Mouse (Mus musculus) midbrain, embryonic 16.5 days (tissue): ENCODE data around the gene Ccdc86. TPM values are rescaled to one million over a fixed set of nuclear protein-coding genes. Genes with fewer than 3 reads are reported as not detected.

Source experiments
- ATAC-seq: fragments of 200-750 bp; cut with Nextera tagmentation; 2 replicates; pipeline ENCODE4 v1.8.0; 2017; ENCODE audit warnings: moderate TSS enrichment
- H3K27ac ChIP-seq: fragments of 300-500 bp; sonication (generic); 2 replicates; pipeline ENCODE4 v1.5.1; 2014; ENCODE audit warnings: mild to moderate bottlenecking, low read length, mixed read lengths
- H3K27me3 ChIP-seq: fragments of 300-500 bp; sonication (generic); 2 replicates; pipeline ENCODE4 v1.6.1; 2014; ENCODE audit warnings: low read depth, low read length, mixed read lengths; ENCODE audit not compliant: control insufficient read depth, insufficient read depth
- H3K36me3 ChIP-seq: fragments of 300-500 bp; sonication (generic); 2 replicates; pipeline ENCODE4 v1.6.1; 2014; ENCODE audit warnings: mild to moderate bottlenecking, low read length, moderate library complexity, mixed read lengths; ENCODE audit not compliant: control insufficient read depth, insufficient read depth
- H3K4me1 ChIP-seq: fragments of 300-500 bp; sonication (generic); 2 replicates; pipeline ENCODE4 v1.6.1; 2014; ENCODE audit warnings: mild to moderate bottlenecking, low read length, mixed read lengths; ENCODE audit not compliant: control insufficient read depth, insufficient read depth
- H3K4me2 ChIP-seq: fragments of 300-500 bp; sonication (generic); 2 replicates; pipeline ENCODE4 v1.6.1; 2014; ENCODE audit warnings: mild to moderate bottlenecking, low read length, mixed read lengths
- H3K4me3 ChIP-seq: fragments of 300-500 bp; sonication (generic); 2 replicates; pipeline ENCODE4 v1.5.1; 2014; ENCODE audit warnings: low read depth, mild to moderate bottlenecking, low read length, moderate library complexity, mixed read lengths
- H3K9ac ChIP-seq: fragments of 300-500 bp; sonication (generic); 2 replicates; pipeline ENCODE4 v1.6.1; 2014; ENCODE audit warnings: low read depth, low read length, mixed read lengths
- H3K9me3 ChIP-seq: fragments of 300-500 bp; sonication (generic); replicated peaks from 2 replicates; pipeline ENCODE4 v1.6.1; 2014; ENCODE audit warnings: mild to moderate bottlenecking, low read length, mixed read lengths; ENCODE audit not compliant: control insufficient read depth, poor library complexity, severe bottlenecking
- WGBS: fragments of 180-500 bp; shearing (Covaris S2); extraction: QIAGEN DNeasy Blood & Tissue Kit; methylation state at CpG from one replicate; pipeline ENCODE4 v1.1.7; 2014; 5-methylcytosine and 5-hydroxymethylcytosine counted together
- polyA plus RNA-seq: library from polyadenylated mRNA; unstranded; fragments of >200 nt; fragmentation: Nextera tagmentation; extraction: Ambion mirVana; gene quantifications from 2 replicates; pipeline ENCODE4 v1.2.1, GENCODE M21; 2015

Ccdc86 gene
- polyA plus RNA-seq, 1 experiment from 2014 or later = 13.5 TPM

GRCm38 (mm10) chr19:10940801-10941457 lies 8.1 kb downstream of the Ccdc86 start:
- H3K4me3 ChIP-seq = peak overlapping the region; percentile 31
- under 1% methylated on average over 40 of the region's 40 CpGs for WGBS
- H3K9me3 ChIP-seq = no peaks in the 10 kb centered on the region
- peak overlapping the region; percentile 63 for H3K9ac ChIP-seq
- H3K27me3 ChIP-seq = no peaks in the 10 kb centered on the region
- peaks cover 13% of the 10 kb centered on the region for H3K4me1 ChIP-seq
- H3K4me2 ChIP-seq = peak overlapping the region; percentile 85
- H3K27ac ChIP-seq = peak overlapping the region; percentile 77
- peaks cover 24% of the 10 kb centered on the region for H3K36me3 ChIP-seq
- ATAC-seq = peak; percentile 87

- ATAC-seq = peak; percentile 94
- Histone ChIP-seq H3K4me2 (peak overlapping the region; percentile 85), H3K9ac (peak overlapping the region; percentile 63), H3K9me3 (no peaks in the 10 kb centered on the region), H3K4me3 (peak overlapping the region; percentile 31), H3K27me3 (no peaks in the 10 kb centered on the region), H3K4me1 (peaks cover 13% of the 10 kb centered on the region), H3K36me3 (peaks cover 24% of the 10 kb centered on the region), H3K27ac (peak overlapping the region; percentile 77)
- WGBS = 15% methylated on average over 37 of the region's 37 CpGs
Observed at GRCm38 (mm10) chr19:10940097-10940800, 8.8 kb downstream of the Ccdc86 start.

- no peak for ATAC-seq
- Histone ChIP-seq H3K9me3 (no peaks in the 10 kb centered on the region), H3K9ac (no peak overlapping the region), H3K27ac (no peak overlapping the region), H3K4me1 (peaks cover 13% of the 10 kb centered on the region), H3K4me3 (no peak overlapping the region), H3K27me3 (no peaks in the 10 kb centered on the region), H3K36me3 (peaks cover 14% of the 10 kb centered on the region), H3K4me2 (no peak overlapping the region)
- WGBS = 75% methylated on average over 3 of the region's 3 CpGs
Observed at GRCm38 (mm10) chr19:10938771-10939170, 10.3 kb downstream of the Ccdc86 start.

- 49% methylated on average over 5 of the region's 5 CpGs for WGBS
- Histone ChIP-seq H3K4me2 (no peak within 1 kb of the TSS), H3K27me3 (no peaks in the 10 kb centered on the region), H3K27ac (no peak within 1 kb of the TSS), H3K4me1 (peaks cover 13% of the 10 kb centered on the region), H3K36me3 (peaks cover under 1% of the 10 kb centered on the region), H3K9me3 (no peaks in the 10 kb centered on the region), H3K4me3 (no peak within 1 kb of the TSS), H3K9ac (no peak within 1 kb of the TSS)
- no peak for ATAC-seq
Observed at GRCm38 (mm10) chr19:10937110-10937563, 11.9 kb downstream of the Ccdc86 start, which contains the start of gene Ptgdr2. Gene Ptgdr2, plus strand, starts transcription at chr19:10937160.

GRCm38 (mm10) chr19:10936077-10936476 lies 13.0 kb downstream of the Ccdc86 start:
- H3K27me3 ChIP-seq = no peaks in the 10 kb centered on the region
- no peaks in the 10 kb centered on the region for H3K36me3 ChIP-seq
- H3K9me3 ChIP-seq = no peaks in the 10 kb centered on the region
- ATAC-seq = no peak
- no peak overlapping the region for H3K27ac ChIP-seq
- H3K9ac ChIP-seq = no peak overlapping the region
- peaks cover 11% of the 10 kb centered on the region for H3K4me1 ChIP-seq
- no peak overlapping the region for H3K4me3 ChIP-seq
- WGBS = 91% methylated on average over 5 of the region's 5 CpGs
- H3K4me2 ChIP-seq = no peak overlapping the region

GRCm38 (mm10) chr19:10935029-10935428 lies 14.0 kb downstream of the Ccdc86 start:
- Histone ChIP-seq H3K36me3 (no peaks in the 10 kb centered on the region), H3K4me1 (peaks cover under 1% of the 10 kb centered on the region; the same call in 1 of the 2 replicates), H3K9me3 (no peaks in the 10 kb centered on the region), H3K4me3 (no peak overlapping the region), H3K4me2 (no peak overlapping the region), H3K27me3 (no peaks in the 10 kb centered on the region), H3K9ac (no peak overlapping the region), H3K27ac (no peak overlapping the region)
- ATAC-seq = no peak
- WGBS = 15% methylated on average over 5 of the region's 5 CpGs

- Histone ChIP-seq H3K36me3 (no peaks in the 10 kb centered on the region), H3K9ac (no peak overlapping the region), H3K9me3 (no peaks in the 10 kb centered on the region), H3K4me1 (no peaks in the 10 kb centered on the region), H3K4me3 (no peak overlapping the region), H3K27me3 (no peaks in the 10 kb centered on the region), H3K4me2 (no peak overlapping the region), H3K27ac (no peak overlapping the region)
- no peak for ATAC-seq
- WGBS = 80% methylated on average over 2 of the region's 2 CpGs
Observed at GRCm38 (mm10) chr19:10930641-10931040, 18.4 kb downstream of the Ccdc86 start.

- H3K9ac ChIP-seq = no peak overlapping the region
- H3K4me3 ChIP-seq = no peak overlapping the region
- WGBS = 39% methylated on average over 4 of the region's 4 CpGs
- H3K4me2 ChIP-seq = no peak overlapping the region
- no peaks in the 10 kb centered on the region for H3K4me1 ChIP-seq
- no peak overlapping the region for H3K27ac ChIP-seq
- no peak for ATAC-seq
- no peaks in the 10 kb centered on the region for H3K9me3 ChIP-seq
- H3K36me3 ChIP-seq = no peaks in the 10 kb centered on the region
- no peaks in the 10 kb centered on the region for H3K27me3 ChIP-seq
Observed at GRCm38 (mm10) chr19:10926666-10927065, 22.4 kb downstream of the Ccdc86 start.

GRCm38 (mm10) chr19:10926123-10926621 lies 22.9 kb downstream of the Ccdc86 start:
- WGBS = 21% methylated on average over 6 of the region's 6 CpGs
- no peak for ATAC-seq
- Histone ChIP-seq H3K4me3 (no peak overlapping the region), H3K9me3 (no peaks in the 10 kb centered on the region), H3K9ac (no peak overlapping the region), H3K27me3 (no peaks in the 10 kb centered on the region), H3K4me1 (no peaks in the 10 kb centered on the region), H3K4me2 (no peak overlapping the region), H3K36me3 (no peaks in the 10 kb centered on the region), H3K27ac (no peak overlapping the region)
